In genomic region chr11:29180657-29181056, GRCm38 (mm10) we compare ENCODE assay signal across 9 mouse cellular contexts. TPM values are rescaled to one million over a fixed set of nuclear protein-coding genes. Genes with fewer than 3 reads are reported as not detected.
DNase-seq lines count a peak whose midpoint lies in the region; ATAC-seq and TF ChIP-seq lines count a peak whose summit lies in the region.
"Had no signal": no experiment of that assay in that cellular context is flagged by ENCODE, and none has a peak within 500 bp of the region (broad histone marks: within the 10 kb centered on the region; RNA-seq: fewer than 3 reads in every experiment).

No protein-coding gene starts in this region.

- peak; percentile 29 for DNase-seq in liver, adult 2 months (ENCODE audit: extremely low read depth, low read depth, low spot score)
- no peak for DNase-seq in liver, embryonic 11.5 days (ENCODE audit: low spot score)
- peak; percentile 49 for DNase-seq in cerebellum, adult 11-12 months
- peak; percentile 9 to 10 for DNase-seq in frontal cortex, postnatal 14 days (ENCODE audit: low spot score in 2 of 2)
- DNase-seq in layer of hippocampus, postnatal 10 days (ENCODE audit: low spot score in 2 of 2), result peak; percentile 30 to 46
- DNase-seq in limb, embryonic 10.5 days (ENCODE audit: low spot score), result no peak
- no peak for DNase-seq in thymus, postnatal 4 days

- H3K9ac ChIP-seq in liver, adult 2 months (ENCODE audit: low read depth, low read length), result no peak overlapping the region
- H3K9ac ChIP-seq in liver, embryonic 11.5 days (ENCODE audit: low read depth, low read length), result no peak overlapping the region
- H3K9ac ChIP-seq: embryonic facial prominence, embryonic 12.5 days had no signal

- no peak overlapping the region for H3K4me3 ChIP-seq in liver, adult 2 months (ENCODE audit: insufficient read depth, low read depth, low read length)
- no peak overlapping the region for H3K4me3 ChIP-seq in liver, embryonic 11.5 days (ENCODE audit: low read depth, low read length)
- no peak overlapping the region for H3K4me3 ChIP-seq in limb, embryonic 10.5 days
- H3K4me3 ChIP-seq: embryonic facial prominence, embryonic 12.5 days had no signal

- peaks cover 33% of the 10 kb centered on the region for H3K36me3 ChIP-seq in liver, adult 2 months (ENCODE audit: control insufficient read depth, insufficient read depth, low read length)
- H3K36me3 ChIP-seq in liver, embryonic 11.5 days (ENCODE audit: control insufficient read depth, insufficient read depth, low read length), result peaks cover 11% of the 10 kb centered on the region; the same call in 1 of the 2 replicates
- H3K36me3 ChIP-seq in limb, embryonic 10.5 days, result peaks cover 63% of the 10 kb centered on the region

- H3K27me3 ChIP-seq in liver, adult 2 months (ENCODE audit: control insufficient read depth, insufficient read depth, low read length), result no peaks in the 10 kb centered on the region
- no peaks in the 10 kb centered on the region for H3K27me3 ChIP-seq in liver, embryonic 11.5 days (replicated peaks; ENCODE audit: control insufficient read depth, insufficient read depth, low read length)
- no peaks in the 10 kb centered on the region for H3K27me3 ChIP-seq in limb, embryonic 10.5 days (ENCODE audit: low read depth, poor library complexity, severe bottlenecking)
- H3K27me3 ChIP-seq: embryonic facial prominence, embryonic 12.5 days had no signal

- TF ChIP-seq POLR2A in liver, adult 2 months (IDR thresholded peaks at IDR 0.05; ENCODE audit: extremely low read depth, insufficient read depth, low read length), result no peak

- H3K27ac ChIP-seq in liver, adult 2 months (replicated peaks; ENCODE audit: insufficient read depth, low read depth, low read length), result no peak overlapping the region
- no peak overlapping the region for H3K27ac ChIP-seq in liver, embryonic 11.5 days (ENCODE audit: low read depth, low read length)
- H3K27ac ChIP-seq in limb, embryonic 10.5 days, result no peak overlapping the region
- H3K27ac ChIP-seq: embryonic facial prominence, embryonic 12.5 days; macrophage had no signal

- H3K9me3 ChIP-seq in liver, embryonic 11.5 days (ENCODE audit: control insufficient read depth, low read length), result no peaks in the 10 kb centered on the region
- H3K9me3 ChIP-seq in limb, embryonic 10.5 days (replicated peaks), result no peaks in the 10 kb centered on the region
- H3K9me3 ChIP-seq: embryonic facial prominence, embryonic 12.5 days had no signal

- no peak for TF ChIP-seq CTCF in liver, adult 2 months (IDR thresholded peaks at IDR 0.05; ENCODE audit: low read depth, low read length)

- no peak overlapping the region for H3K4me2 ChIP-seq in liver, embryonic 11.5 days
- H3K4me2 ChIP-seq: embryonic facial prominence, embryonic 12.5 days had no signal

- no peak for ATAC-seq in liver, embryonic 11.5 days (replicated peaks; ENCODE audit: low FRiP score)

- H3K79me2 ChIP-seq in liver, adult 2 months (ENCODE audit: control insufficient read depth, insufficient read depth, low read length), result no peaks in the 10 kb centered on the region; the same call in 1 of the 2 replicates

- H3K4me1 ChIP-seq in liver, adult 2 months (ENCODE audit: control insufficient read depth, insufficient read depth, low read length), result peaks cover 1% of the 10 kb centered on the region; the same call in 1 of the 2 replicates
- H3K4me1 ChIP-seq in liver, embryonic 11.5 days (replicated peaks; ENCODE audit: control insufficient read depth, insufficient read depth, low read length), result no peaks in the 10 kb centered on the region
- H3K4me1 ChIP-seq in limb, embryonic 10.5 days, result no peaks in the 10 kb centered on the region
- H3K4me1 ChIP-seq: embryonic facial prominence, embryonic 12.5 days had no signal

- WGBS in liver, adult 2 months, result 66% methylated on average over 3 of the region's 3 CpGs
- WGBS in liver, embryonic 11.5 days, result 90% methylated on average over 3 of the region's 3 CpGs
- WGBS in limb, embryonic 10.5 days, result 96% methylated on average over 3 of the region's 3 CpGs

RNA-seq across cellular contexts. Expression of gene Ppp4r3b, which starts 8.0 kb away (rescaled TPM):
- total RNA-seq in liver, adult 2 months (2014; rRNA removed), result 37.7 and 38.8 TPM in 2 replicates
- 5.1 and 5.7 TPM in 2 replicates for polyA plus RNA-seq in liver, adult 2 months (2012; rRNA removed)
- polyA plus RNA-seq in liver, embryonic 11.5 days (2014; fragmentation: Nextera tagmentation; extraction: Ambion mirVana), result 74.1 and 78.8 TPM in 2 replicates
- total RNA-seq in layer of hippocampus, postnatal 10 days (2021), result 10 to 100 TPM; 50.7 to 55.0 TPM
- polyA plus RNA-seq in limb, embryonic 10.5 days (2016; fragmentation: Nextera tagmentation; extraction: Ambion mirVana), result 85.4 and 99.3 TPM in 2 replicates

RNA-seq across cellular contexts. Expression of gene Pnpt1, which starts 50.1 kb away (rescaled TPM):
- 23.5 and 32.0 TPM in 2 replicates for total RNA-seq in liver, adult 2 months (2014; rRNA removed)
- polyA plus RNA-seq in liver, adult 2 months (2012; rRNA removed), result 12.6 and 13.8 TPM in 2 replicates
- 60.4 and 72.3 TPM in 2 replicates for polyA plus RNA-seq in liver, embryonic 11.5 days (2014; fragmentation: Nextera tagmentation; extraction: Ambion mirVana)
- 10 to 100 TPM; 26.8 to 31.2 TPM for total RNA-seq in layer of hippocampus, postnatal 10 days (2021)
- polyA plus RNA-seq in limb, embryonic 10.5 days (2016; fragmentation: Nextera tagmentation; extraction: Ambion mirVana), result 47.7 and 51.5 TPM in 2 replicates

Comparison
In these comparisons a context has a peak if more than half of its experiments do, and no peak if none do; other contexts are left out.
1. DNase-seq: peak in liver, adult 2 months (single experiment), cerebellum, adult 11-12 months (single experiment), frontal cortex, postnatal 14 days (2 of 2) and layer of hippocampus, postnatal 10 days (2 of 2); none in liver, embryonic 11.5 days (single experiment), limb, embryonic 10.5 days (single experiment) and thymus, postnatal 4 days (single experiment).
2. RNA of gene Ppp4r3b, which starts 8.0 kb away (polyA plus RNA-seq): 85.4 to 99.3 TPM in limb, embryonic 10.5 days and 74.1 to 78.8 TPM in liver, embryonic 11.5 days; 5.1 to 5.7 TPM in liver, adult 2 months; every median in the first group is over 10 times any median in the second.